Mouse (Mus musculus) neural tube, embryonic 15.5 days (tissue): ENCODE measurements around the gene Tmem80. TPM values are rescaled to one million over a fixed set of nuclear protein-coding genes. Genes with fewer than 3 reads are reported as not detected.

Source experiments
- ATAC-seq: fragments of 200-750 bp; cut with Nextera tagmentation; 2 replicates; pipeline ENCODE4 v1.8.0; 2017; ENCODE audit warnings: mild to moderate bottlenecking, moderate TSS enrichment, moderate library complexity; ENCODE audit not compliant: low FRiP score
- H3K27ac ChIP-seq: fragments of 300-500 bp; sonication (generic); replicated peaks from 2 replicates; pipeline ENCODE4 v1.5.1; 2015; ENCODE audit warnings: mild to moderate bottlenecking, inconsistent platforms
- H3K27me3 ChIP-seq: fragments of 300-500 bp; sonication (generic); replicated peaks from 2 replicates; pipeline ENCODE4 v1.6.1; 2015; ENCODE audit warnings: inconsistent platforms
- H3K36me3 ChIP-seq: fragments of 300-500 bp; sonication (generic); 2 replicates; pipeline ENCODE4 v1.6.1; 2015; ENCODE audit warnings: inconsistent platforms
- H3K4me1 ChIP-seq: fragments of 300-500 bp; sonication (generic); 2 replicates; pipeline ENCODE4 v1.6.1; 2015; ENCODE audit warnings: inconsistent platforms
- H3K4me2 ChIP-seq: fragments of 300-500 bp; sonication (generic); 2 replicates; pipeline ENCODE4 v1.6.1; 2015; ENCODE audit warnings: inconsistent platforms, mild to moderate bottlenecking, moderate library complexity
- H3K4me3 ChIP-seq: fragments of 300-500 bp; sonication (generic); replicated peaks from 2 replicates; pipeline ENCODE4 v1.5.1; 2015; ENCODE audit warnings: mild to moderate bottlenecking, inconsistent platforms
- H3K9ac ChIP-seq: fragments of 300-500 bp; sonication (generic); replicated peaks from 2 replicates; pipeline ENCODE4 v1.6.1; 2015; ENCODE audit warnings: mild to moderate bottlenecking, inconsistent platforms
- H3K9me3 ChIP-seq: fragments of 300-500 bp; sonication (generic); replicated peaks from 2 replicates; pipeline ENCODE4 v1.6.1; 2016; ENCODE audit warnings: inconsistent platforms
- WGBS: fragments of 180-500 bp; shearing (Covaris S2); methylation state at CpG from one replicate; pipeline ENCODE4 v1.1.7; 2015; ENCODE audit warnings: mixed read lengths; 5-methylcytosine and 5-hydroxymethylcytosine counted together
- polyA plus RNA-seq: library from polyadenylated mRNA; unstranded; fragments of >200 nt; fragmentation: Nextera tagmentation; extraction: Ambion mirVana; gene quantifications from 2 replicates; pipeline ENCODE4 v1.2.1, GENCODE M21; 2015

The Tmem80 gene
- polyA plus RNA-seq, 1 experiment from 2014 or later, result 55.8 TPM

- H3K36me3 ChIP-seq, result peaks cover 55% of the 10 kb centered on the region
- ATAC-seq, result no peak
- H3K27ac ChIP-seq, result no peak overlapping the region
- H3K9me3 ChIP-seq, result no peaks in the 10 kb centered on the region
- H3K9ac ChIP-seq, result no peak overlapping the region
- 69% methylated on average over 3 of the region's 3 CpGs for WGBS
- peaks cover 16% of the 10 kb centered on the region for H3K4me1 ChIP-seq
- no peak overlapping the region for H3K4me2 ChIP-seq
- H3K4me3 ChIP-seq, result no peak overlapping the region
- H3K27me3 ChIP-seq, result peaks cover 28% of the 10 kb centered on the region
These were observed 29.5 kb upstream of the Tmem80 start for GRCm38 (mm10) chr7:141297926-141298650.

- Histone ChIP-seq H3K4me2 (no peak overlapping the region), H3K36me3 (peaks cover 66% of the 10 kb centered on the region)
- WGBS, result 96% methylated on average over 8 of the region's 8 CpGs
These were observed 28.4 kb upstream of the Tmem80 start for GRCm38 (mm10) chr7:141299175-141299574.

GRCm38 (mm10) chr7:141301386-141301785, 26.2 kb upstream of the Tmem80 start:
- Histone ChIP-seq H3K9ac (no peak overlapping the region), H3K4me2 (no peak overlapping the region), H3K9me3 (no peaks in the 10 kb centered on the region), H3K4me3 (no peak overlapping the region), H3K36me3 (peaks cover 86% of the 10 kb centered on the region), H3K4me1 (no peaks in the 10 kb centered on the region), H3K27me3 (no peaks in the 10 kb centered on the region), H3K27ac (no peak overlapping the region)
- 96% methylated on average over 9 of the region's 9 CpGs for WGBS
- no peak for ATAC-seq

More at GRCm38 (mm10) chr7:141299175-141299574, 28.4 kb upstream of the Tmem80 start:
- H3K9me3 ChIP-seq, result no peaks in the 10 kb centered on the region
- H3K9ac ChIP-seq, result no peak overlapping the region
- no peak for ATAC-seq
- no peak overlapping the region for H3K27ac ChIP-seq
- H3K27me3 ChIP-seq, result peaks cover 17% of the 10 kb centered on the region
- H3K4me3 ChIP-seq, result no peak overlapping the region
- H3K4me1 ChIP-seq, result peaks cover 8% of the 10 kb centered on the region

- no peak for ATAC-seq
- peaks cover 89% of the 10 kb centered on the region for H3K36me3 ChIP-seq
- H3K4me1 ChIP-seq, result no peaks in the 10 kb centered on the region
- WGBS, result 94% methylated on average over 1 of the region's 1 CpGs
- H3K9me3 ChIP-seq, result no peaks in the 10 kb centered on the region
- no peak overlapping the region for H3K4me2 ChIP-seq
- no peaks in the 10 kb centered on the region for H3K27me3 ChIP-seq
- H3K27ac ChIP-seq, result no peak overlapping the region
- H3K9ac ChIP-seq, result no peak overlapping the region
- no peak overlapping the region for H3K4me3 ChIP-seq
These were observed 24.8 kb upstream of the Tmem80 start for GRCm38 (mm10) chr7:141302702-141303268.

- Histone ChIP-seq H3K27ac (no peak overlapping the region), H3K4me2 (no peak overlapping the region), H3K9me3 (no peaks in the 10 kb centered on the region), H3K4me3 (no peak overlapping the region), H3K36me3 (peaks cover 94% of the 10 kb centered on the region), H3K4me1 (no peaks in the 10 kb centered on the region), H3K27me3 (no peaks in the 10 kb centered on the region), H3K9ac (no peak overlapping the region)
- 91% methylated on average over 4 of the region's 4 CpGs for WGBS
- ATAC-seq, result no peak
These were observed 23.0 kb upstream of the Tmem80 start for GRCm38 (mm10) chr7:141304537-141304936.

- ATAC-seq, result no peak
- Histone ChIP-seq H3K4me2 (no peak overlapping the region), H3K36me3 (peaks cover 95% of the 10 kb centered on the region), H3K27ac (no peak overlapping the region), H3K9ac (no peak overlapping the region), H3K4me1 (no peaks in the 10 kb centered on the region), H3K4me3 (no peak overlapping the region), H3K27me3 (no peaks in the 10 kb centered on the region), H3K9me3 (no peaks in the 10 kb centered on the region)
- 100% methylated on average over 2 of the region's 2 CpGs for WGBS
These were observed 13.1 kb upstream of the Tmem80 start for GRCm38 (mm10) chr7:141314416-141314815.

GRCm38 (mm10) chr7:141315076-141315475, 12.5 kb upstream of the Tmem80 start:
- no peaks in the 10 kb centered on the region for H3K4me1 ChIP-seq
- no peaks in the 10 kb centered on the region for H3K9me3 ChIP-seq
- 91% methylated on average over 8 of the region's 8 CpGs for WGBS
- ATAC-seq, result no peak
- H3K9ac ChIP-seq, result no peak overlapping the region
- no peak overlapping the region for H3K27ac ChIP-seq
- H3K36me3 ChIP-seq, result peaks cover 94% of the 10 kb centered on the region
- no peaks in the 10 kb centered on the region for H3K27me3 ChIP-seq
- H3K4me3 ChIP-seq, result no peak overlapping the region
- no peak overlapping the region for H3K4me2 ChIP-seq

GRCm38 (mm10) chr7:141315974-141316373, 11.6 kb upstream of the Tmem80 start:
- Histone ChIP-seq H3K9me3 (no peaks in the 10 kb centered on the region), H3K4me3 (no peak overlapping the region), H3K4me2 (no peak overlapping the region), H3K27ac (no peak overlapping the region), H3K36me3 (peaks cover 93% of the 10 kb centered on the region), H3K4me1 (no peaks in the 10 kb centered on the region), H3K9ac (no peak overlapping the region), H3K27me3 (no peaks in the 10 kb centered on the region)
- no peak for ATAC-seq
- WGBS, result 89% methylated on average over 5 of the region's 5 CpGs

GRCm38 (mm10) chr7:141317619-141318132, 9.9 kb upstream of the Tmem80 start:
- Histone ChIP-seq H3K4me3 (no peak overlapping the region), H3K9me3 (no peaks in the 10 kb centered on the region), H3K9ac (no peak overlapping the region), H3K36me3 (peaks cover 93% of the 10 kb centered on the region), H3K4me2 (no peak overlapping the region), H3K27ac (no peak overlapping the region), H3K4me1 (no peaks in the 10 kb centered on the region), H3K27me3 (no peaks in the 10 kb centered on the region)
- 74% methylated on average over 1 of the region's 1 CpGs for WGBS
- no peak for ATAC-seq

GRCm38 (mm10) chr7:141319446-141319845, 8.1 kb upstream of the Tmem80 start:
- no peaks in the 10 kb centered on the region for H3K9me3 ChIP-seq
- no peak for ATAC-seq
- H3K4me3 ChIP-seq, result no peak overlapping the region
- no peak overlapping the region for H3K4me2 ChIP-seq
- H3K4me1 ChIP-seq, result peaks cover 3% of the 10 kb centered on the region
- no peak overlapping the region for H3K27ac ChIP-seq
- peaks cover 91% of the 10 kb centered on the region for H3K36me3 ChIP-seq
- WGBS, result 72% methylated on average over 2 of the region's 2 CpGs
- no peaks in the 10 kb centered on the region for H3K27me3 ChIP-seq
- no peak overlapping the region for H3K9ac ChIP-seq

- no peak for ATAC-seq
- Histone ChIP-seq H3K4me3 (no peak overlapping the region), H3K9me3 (no peaks in the 10 kb centered on the region), H3K4me1 (peaks cover 36% of the 10 kb centered on the region), H3K4me2 (peak overlapping the region; percentile 13; the same call in 1 of the 2 replicates), H3K27me3 (no peaks in the 10 kb centered on the region), H3K9ac (0 out of 2 replicates have a peak overlapping the region, but pooled peaks have one; percentile 20), H3K27ac (no peak overlapping the region), H3K36me3 (peaks cover 43% of the 10 kb centered on the region)
- WGBS, result 76% methylated on average over 1 of the region's 1 CpGs
These were observed 2.9 kb upstream of the Tmem80 start for GRCm38 (mm10) chr7:141324686-141325085.
